Comparison of ENCODE assay signal across 18 mouse cellular contexts in genomic region chr3:83251899-83252298, GRCm38 (mm10).
"Had no signal": no experiment of that assay in that cellular context is flagged by ENCODE, and none has a peak within 500 bp of the region (broad histone marks: within the 10 kb centered on the region; RNA-seq: fewer than 3 reads in every experiment).

No protein-coding gene starts in this region.

- H3K4me2 ChIP-seq: liver, embryonic 12.5 days; lung, embryonic 15.5 days; midbrain, embryonic 12.5 days; neural tube, embryonic 13.5 days; neural tube, embryonic 15.5 days; stomach, embryonic 15.5 days had no signal

- H3K27me3 ChIP-seq: liver, embryonic 12.5 days; lung, embryonic 15.5 days; midbrain, embryonic 12.5 days; neural tube, embryonic 13.5 days; neural tube, embryonic 15.5 days; stomach, embryonic 15.5 days had no signal

- ATAC-seq: liver, embryonic 12.5 days; midbrain, embryonic 16.5 days had no signal

- H3K4me3 ChIP-seq: liver, embryonic 12.5 days; lung, embryonic 15.5 days; midbrain, embryonic 10.5 days; midbrain, embryonic 12.5 days; myocyte; neural tube, embryonic 13.5 days; neural tube, embryonic 15.5 days; stomach, embryonic 15.5 days had no signal

- H3K9me3 ChIP-seq: liver, embryonic 12.5 days; lung, embryonic 15.5 days; midbrain, embryonic 10.5 days; midbrain, embryonic 12.5 days; neural tube, embryonic 13.5 days; neural tube, embryonic 15.5 days; stomach, embryonic 15.5 days had no signal

- H3K27ac ChIP-seq: liver, embryonic 12.5 days; liver, embryonic 14.5 days; lung, embryonic 15.5 days; midbrain, embryonic 10.5 days; midbrain, embryonic 12.5 days; neural tube, embryonic 13.5 days; neural tube, embryonic 15.5 days; stomach, embryonic 15.5 days; stomach, postnatal 0 days had no signal

- H3K36me3 ChIP-seq: liver, embryonic 12.5 days; lung, embryonic 15.5 days; midbrain, embryonic 10.5 days; midbrain, embryonic 12.5 days; neural tube, embryonic 13.5 days; neural tube, embryonic 15.5 days; stomach, embryonic 15.5 days had no signal

- DNase-seq: midbrain, embryonic 14.5 days; retina, postnatal 1 day; right cerebral cortex, adult 18-20 months; right cerebral cortex, postnatal 14 days; thymus, adult 2 months; thymus, postnatal 25 days; thymus, postnatal 4 days had no signal

- H3K9ac ChIP-seq: liver, embryonic 12.5 days; liver, embryonic 14.5 days; lung, embryonic 15.5 days; midbrain, embryonic 12.5 days; neural tube, embryonic 13.5 days; neural tube, embryonic 15.5 days; stomach, embryonic 15.5 days had no signal

- H3K4me1 ChIP-seq: liver, embryonic 12.5 days; lung, embryonic 15.5 days; midbrain, embryonic 10.5 days; midbrain, embryonic 12.5 days; neural tube, embryonic 13.5 days; neural tube, embryonic 15.5 days; stomach, embryonic 15.5 days had no signal
